ENCODE assay signal across 7 mouse cellular contexts in the genomic region with DNA sequence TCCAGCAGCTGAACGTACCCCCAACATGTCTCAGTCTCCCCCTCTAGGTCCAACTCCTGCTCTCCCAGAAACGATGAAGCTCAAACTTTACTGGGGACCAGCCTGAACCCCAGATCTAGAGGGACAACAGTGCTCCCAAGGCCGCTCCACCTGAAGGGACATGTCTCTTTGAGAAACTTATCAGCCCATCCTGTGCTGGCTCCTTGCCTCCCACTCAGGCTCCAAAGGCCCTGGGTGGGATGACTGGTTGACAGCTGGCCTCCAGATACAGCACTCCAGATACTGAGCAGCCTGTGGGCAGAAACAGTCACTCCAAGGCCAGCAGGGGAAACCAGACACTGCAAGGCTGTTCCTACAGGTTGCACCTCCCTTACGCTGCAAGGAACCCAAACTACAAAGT. TPM values are rescaled to one million over a fixed set of nuclear protein-coding genes. Genes with fewer than 3 reads are reported as not detected.
DNase-seq lines count a peak whose midpoint lies in the region; ATAC-seq lines count a peak whose summit lies in the region.

No protein-coding gene starts in this region.

- 47% methylated on average over 4 of the region's 4 CpGs for WGBS in lung, embryonic 15.5 days
- 40% methylated on average over 4 of the region's 4 CpGs for WGBS in embryonic facial prominence, embryonic 11.5 days
- 30% methylated on average over 4 of the region's 4 CpGs for WGBS in lung, embryonic 16.5 days

- no peaks in the 10 kb centered on the region for H3K36me3 ChIP-seq in lung, embryonic 15.5 days
- H3K36me3 ChIP-seq in embryonic facial prominence, embryonic 11.5 days (replicated peaks; ENCODE audit: control insufficient read depth, insufficient read depth, low read depth, low read length): no peaks in the 10 kb centered on the region
- H3K36me3 ChIP-seq in lung, embryonic 16.5 days (ENCODE audit: control insufficient read depth, insufficient read depth, low read length): no peaks in the 10 kb centered on the region

- H3K9ac ChIP-seq in lung, embryonic 15.5 days: peak overlapping the region; percentile 59
- H3K9ac ChIP-seq in embryonic facial prominence, embryonic 11.5 days (replicated peaks; ENCODE audit: low read length): peak overlapping the region; percentile 65
- H3K9ac ChIP-seq in lung, embryonic 16.5 days (ENCODE audit: low read length): peak overlapping the region; percentile 76

- H3K4me2 ChIP-seq in lung, embryonic 15.5 days: peak overlapping the region; percentile 85
- peak overlapping the region; percentile 63 for H3K4me2 ChIP-seq in embryonic facial prominence, embryonic 11.5 days (ENCODE audit: low read depth, low read length)
- H3K4me2 ChIP-seq in lung, embryonic 16.5 days (ENCODE audit: low read depth, low read length): peak overlapping the region; percentile 75

- DNase-seq in lung, postnatal 36 days: no peak
- peak; percentile 1 for DNase-seq in embryonic facial prominence, embryonic 11.5 days (ENCODE audit: low spot score)
- DNase-seq in heart, postnatal 4 days: peak; percentile 14
- peak; percentile 49 for DNase-seq in testis, postnatal 14 days (ENCODE audit: low spot score)
- no peak for DNase-seq in gastrocnemius, postnatal 10 days

- H3K27me3 ChIP-seq in lung, embryonic 15.5 days: no peaks in the 10 kb centered on the region
- no peaks in the 10 kb centered on the region for H3K27me3 ChIP-seq in embryonic facial prominence, embryonic 11.5 days (ENCODE audit: control insufficient read depth, insufficient read depth, low read length)
- no peaks in the 10 kb centered on the region for H3K27me3 ChIP-seq in lung, embryonic 16.5 days (ENCODE audit: control insufficient read depth, insufficient read depth, low read depth, low read length)

- no peaks in the 10 kb centered on the region for H3K9me3 ChIP-seq in lung, embryonic 15.5 days
- no peaks in the 10 kb centered on the region for H3K9me3 ChIP-seq in embryonic facial prominence, embryonic 11.5 days (replicated peaks; ENCODE audit: control insufficient read depth, low read length)
- no peaks in the 10 kb centered on the region for H3K9me3 ChIP-seq in lung, embryonic 16.5 days (ENCODE audit: control insufficient read depth, low read length)

- H3K4me3 ChIP-seq in lung, embryonic 15.5 days: peak overlapping the region; percentile 61
- peak overlapping the region; percentile 55 for H3K4me3 ChIP-seq in embryonic facial prominence, embryonic 11.5 days (ENCODE audit: low read depth, low read length)
- H3K4me3 ChIP-seq in lung, embryonic 16.5 days (ENCODE audit: low read length): peak overlapping the region; percentile 63

- peak overlapping the region; percentile 93 for H3K27ac ChIP-seq in lung, embryonic 15.5 days
- H3K27ac ChIP-seq in embryonic facial prominence, embryonic 11.5 days (replicated peaks; ENCODE audit: low read depth, low read length): 0 out of 2 replicates have a peak overlapping the region, but pooled peaks have one; percentile 84
- H3K27ac ChIP-seq in lung, embryonic 16.5 days (ENCODE audit: low read length): peak overlapping the region; percentile 93

- no peaks in the 10 kb centered on the region for H3K4me1 ChIP-seq in lung, embryonic 15.5 days
- H3K4me1 ChIP-seq in embryonic facial prominence, embryonic 11.5 days (ENCODE audit: control insufficient read depth, insufficient read depth, low read length): no peaks in the 10 kb centered on the region
- H3K4me1 ChIP-seq in lung, embryonic 16.5 days (replicated peaks; ENCODE audit: control insufficient read depth, insufficient read depth, low read length): peaks cover 4% of the 10 kb centered on the region; the same call in 1 of the 2 replicates

- no peak for ATAC-seq in lung, embryonic 15.5 days (ENCODE audit: borderline replicate concordance, extremely low read depth, low FRiP score, low TSS enrichment)
- peak; percentile 49 for ATAC-seq in embryonic facial prominence, embryonic 11.5 days (replicated peaks; ENCODE audit: insufficient number of reproducible peaks, low FRiP score, low TSS enrichment, low read depth)
- ATAC-seq in lung, embryonic 16.5 days (ENCODE audit: low read depth): 0 out of 2 replicates have a peak, but pooled peaks have one; percentile 6

RNA-seq across cellular contexts. Expression of a gene that starts 1.0 kb away (rescaled TPM):
- polyA plus RNA-seq in lung, embryonic 15.5 days (2015; fragmentation: Nextera tagmentation; extraction: Ambion mirVana): 0.81 and 0.93 TPM in 2 replicates
- polyA plus RNA-seq in embryonic facial prominence, embryonic 11.5 days (2014; fragmentation: Nextera tagmentation; extraction: Ambion mirVana): 0.54 and 0.74 TPM in 2 replicates
- 1 to 10 TPM; 1.5 TPM for total RNA-seq in heart, postnatal 4 days (2021)
- polyA plus RNA-seq in lung, embryonic 16.5 days (2015; fragmentation: Nextera tagmentation; extraction: Ambion mirVana): 0.55 and 0.64 TPM in 2 replicates
- under 1 TPM; 0.75 to 0.87 TPM for total RNA-seq in gastrocnemius, postnatal 10 days (2021)

RNA-seq across cellular contexts. Expression of a gene that starts 57.4 kb away (rescaled TPM):
- polyA plus RNA-seq in lung, embryonic 15.5 days (2015; fragmentation: Nextera tagmentation; extraction: Ambion mirVana): 8.3 and 8.6 TPM in 2 replicates
- polyA plus RNA-seq in embryonic facial prominence, embryonic 11.5 days (2014; fragmentation: Nextera tagmentation; extraction: Ambion mirVana): 21.4 and 23.8 TPM in 2 replicates
- total RNA-seq in heart, postnatal 4 days (2021): 10 to 100 TPM; 26.3 to 27.3 TPM
- polyA plus RNA-seq in lung, embryonic 16.5 days (2015; fragmentation: Nextera tagmentation; extraction: Ambion mirVana): 9.9 TPM in 2 replicates
- total RNA-seq in gastrocnemius, postnatal 10 days (2021): 10 to 100 TPM; 28.6 to 37.7 TPM

Comparison
In these comparisons a context has a peak if more than half of its experiments do, and no peak if none do; other contexts are left out.
1. DNase-seq: peak in embryonic facial prominence, embryonic 11.5 days (single experiment), heart, postnatal 4 days (single experiment) and testis, postnatal 14 days (single experiment); none in lung, postnatal 36 days (single experiment) and gastrocnemius, postnatal 10 days (single experiment).
2. Peak in every context shown above with its lines, with median percentiles within 50 percentile points of each other: H3K27ac ChIP-seq, H3K4me2 ChIP-seq, H3K4me3 ChIP-seq and H3K9ac ChIP-seq.